Mouse (Mus musculus): ENCODE results near the gene Cnih3. TPM values are rescaled to one million over a fixed set of nuclear protein-coding genes. Genes with fewer than 3 reads are reported as not detected.

Cnih3 gene
- total RNA-seq, 2 experiments from 2014 or later: not detected

DNA sequence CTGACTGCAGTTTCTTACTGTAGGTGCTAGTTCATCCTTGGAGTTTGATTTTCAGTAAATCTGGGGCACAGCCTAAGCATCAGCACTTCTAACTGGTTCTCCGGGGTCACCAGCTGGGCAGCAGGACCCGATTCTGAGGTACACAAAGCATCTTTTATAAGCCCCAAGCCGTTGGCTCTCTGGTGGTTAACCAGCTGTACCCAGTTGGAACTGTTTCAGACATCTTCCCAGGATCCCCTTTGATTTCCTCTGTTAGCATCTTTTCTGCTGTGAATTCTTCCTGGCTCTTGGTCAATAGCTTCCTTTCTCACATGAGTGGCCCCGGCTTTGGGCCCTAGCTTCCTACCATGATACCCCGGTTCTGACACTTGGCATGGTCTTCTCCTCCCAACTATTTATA is 132.3 kb downstream of the Cnih3 start:
- ATAC-seq (replicated peaks; ENCODE audit: low FRiP score, poor library complexity, severe bottlenecking): no peak

DNA sequence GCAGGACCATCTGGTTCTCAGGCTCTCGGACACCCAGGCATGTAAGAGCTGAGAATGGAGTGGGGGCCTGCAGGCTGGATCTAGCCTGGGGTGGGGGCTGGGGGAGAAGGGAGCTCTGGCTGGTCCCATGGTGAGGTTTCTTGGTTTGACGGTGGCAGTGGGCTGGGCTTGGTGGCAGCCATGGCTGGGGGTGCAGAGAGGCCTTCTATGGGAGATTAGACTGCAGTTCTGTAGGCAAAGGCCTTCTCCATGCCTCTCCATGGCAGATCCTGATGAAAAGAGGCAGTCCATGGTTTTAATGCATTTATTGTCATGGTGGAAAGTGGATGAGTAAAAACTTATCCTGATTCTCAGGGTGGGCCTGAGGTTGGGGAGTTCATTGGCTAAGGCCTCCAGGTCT is 151.0 kb downstream of the Cnih3 start:
- ATAC-seq (replicated peaks; ENCODE audit: low FRiP score, poor library complexity, severe bottlenecking): no peak

DNA sequence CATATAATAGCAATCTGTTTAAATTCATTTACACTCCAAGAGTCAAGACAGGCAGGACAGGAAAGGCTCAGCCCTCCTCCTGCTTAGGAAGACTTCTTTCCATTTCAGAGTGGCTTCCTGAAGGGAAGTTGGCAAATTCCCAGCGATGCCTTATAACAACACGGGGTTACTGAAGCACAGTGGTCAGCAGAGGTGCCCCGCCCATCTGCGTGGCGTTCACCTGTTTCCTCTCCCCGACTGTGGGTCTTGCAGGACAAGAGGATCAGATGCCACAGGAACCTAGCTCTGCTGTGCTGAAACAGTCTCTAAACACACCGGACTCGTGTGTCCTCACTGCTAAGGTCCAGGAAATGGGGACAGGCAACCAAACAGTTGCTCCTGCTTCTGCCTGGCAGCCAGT is 152.9 kb downstream of the Cnih3 start:
- ATAC-seq (replicated peaks; ENCODE audit: low FRiP score, poor library complexity, severe bottlenecking): no peak

Other genes with a start within 250 kb of the Cnih3 start
- 6.5 and 12.7 TPM in 2 replicates for gene Nvl, start 208.4 kb upstream of the Cnih3 start, total RNA-seq (2015; ENCODE audit: low replicate concordance)
- 10.1 and 11.4 TPM in 2 replicates for gene Nvl, start 208.4 kb upstream of the Cnih3 start, total RNA-seq (2017; ENCODE audit: low replicate concordance)
- 21.5 and 49.3 TPM in 2 replicates for gene Cnih4, start 207.9 kb upstream of the Cnih3 start, total RNA-seq (2015; ENCODE audit: low replicate concordance)
- gene Cnih4, start 207.9 kb upstream of the Cnih3 start, total RNA-seq (2017; ENCODE audit: low replicate concordance): 13.2 and 39.6 TPM in 2 replicates
- gene Wdr26, start 140.6 kb upstream of the Cnih3 start, total RNA-seq (2015; ENCODE audit: low replicate concordance): 871 and 922 TPM in 2 replicates
- 1,326 and 1,581 TPM in 2 replicates for gene Wdr26, start 140.6 kb upstream of the Cnih3 start, total RNA-seq (2017; ENCODE audit: low replicate concordance)
- not detected in 2 replicates for gene Ccdc121, start 158.8 kb downstream of the Cnih3 start, total RNA-seq (2015; ENCODE audit: low replicate concordance)
- not detected in 2 replicates for gene Ccdc121, start 158.8 kb downstream of the Cnih3 start, total RNA-seq (2017; ENCODE audit: low replicate concordance)
- gene Dnah14, start 223.9 kb downstream of the Cnih3 start, total RNA-seq (2015; ENCODE audit: low replicate concordance): not detected in 2 replicates
- 2.6 and 3.1 TPM in 2 replicates for gene Dnah14, start 223.9 kb downstream of the Cnih3 start, total RNA-seq (2017; ENCODE audit: low replicate concordance)

All from erythroblast, adult 5-6 weeks (primary cell).